Mouse (Mus musculus) pancreas, adult 10 weeks (tissue): ENCODE measurements around the gene Tcaf1. TPM values are rescaled to one million over a fixed set of nuclear protein-coding genes. Genes with fewer than 3 reads are reported as not detected.

Experiments
- polyA plus RNA-seq: library from polyadenylated mRNA; stranded (reverse); fragments of 350-450 nt; fragmentation: Illumina TruSeq; extraction: RNeasy Lipid Tissue Mini Kit (QIAGEN cat#74804); gene quantifications from one replicate; pipeline ENCODE4 v1.2.3, GENCODE M21; 2015; ENCODE audit warnings: low read depth, low replicate concordance; ENCODE audit not compliant: insufficient read depth

Gene Tcaf1
- 4.2 TPM for polyA plus RNA-seq

GRCm38 (mm10) chr6:42709291-42710211 lies at the start of gene Tcaf1:
Gene Tcaf1 (minus strand): TSS chr6:42710088.

GRCm38 (mm10) chr6:42756104-42756503 lies 46.2 kb upstream of the Tcaf1 start, which contains the start of gene Olfr38:
Gene Olfr38 (plus strand): TSS chr6:42756404.

GRCm38 (mm10) chr6:42739071-42739470 lies 29.2 kb upstream of the Tcaf1 start, which contains the start of gene Olfr453:
Gene Olfr453 (plus strand): TSS chr6:42739371.

GRCm38 (mm10) chr6:42644912-42645549 lies 64.9 kb downstream of the Tcaf1 start, which contains the start of gene Tcaf2:
Gene Tcaf2 (minus strand): TSS chr6:42645254.

Other genes with a start within 250 kb of the Tcaf1 start
- gene Olfr458, start 244.9 kb downstream of the Tcaf1 start, polyA plus RNA-seq: not detected
- gene Olfr457, start 233.8 kb downstream of the Tcaf1 start, polyA plus RNA-seq: not detected
- not detected for gene Olfr456, start 222.9 kb downstream of the Tcaf1 start, polyA plus RNA-seq
- not detected for gene Olfr455, start 162.5 kb downstream of the Tcaf1 start, polyA plus RNA-seq
- gene Tcaf3, start 112.4 kb downstream of the Tcaf1 start, polyA plus RNA-seq: not detected
- 1.8 TPM for gene Tcaf2, start 64.8 kb downstream of the Tcaf1 start, polyA plus RNA-seq
- not detected for gene Olfr453, start 29.3 kb upstream of the Tcaf1 start, polyA plus RNA-seq
- gene Olfr38, start 46.3 kb upstream of the Tcaf1 start, polyA plus RNA-seq: not detected
- not detected for gene Olfr452, start 75.0 kb upstream of the Tcaf1 start, polyA plus RNA-seq
- gene Olfr450, start 101.9 kb upstream of the Tcaf1 start, polyA plus RNA-seq: not detected
- gene Olfr449, start 124.3 kb upstream of the Tcaf1 start, polyA plus RNA-seq: not detected
- not detected for gene Olfr448, start 180.4 kb upstream of the Tcaf1 start, polyA plus RNA-seq
- not detected for gene Olfr447, start 198.8 kb upstream of the Tcaf1 start, polyA plus RNA-seq
- gene Olfr446, start 211.3 kb upstream of the Tcaf1 start, polyA plus RNA-seq: not detected
- gene Olfr444, start 239.0 kb upstream of the Tcaf1 start, polyA plus RNA-seq: not detected